Mouse (Mus musculus) heart, adult 2 months (tissue): Measurements from ENCODE around the gene Got2.

Experiments used
- CTCF ChIP-seq: fragments of 200-600 bp; IDR thresholded peaks from 2 replicates; pipeline ENCODE4 v1.8.1; 2022; ENCODE audit warnings: antibody characterized with exemption, mild to moderate bottlenecking, moderate library complexity
- EP300 ChIP-seq: fragments of 200-500 bp; IDR thresholded peaks from 2 replicates; pipeline ENCODE4 v1.6.1; 2011; ENCODE audit warnings: low read depth, low read length, control low read depth; ENCODE audit not compliant: insufficient read depth

DNA sequence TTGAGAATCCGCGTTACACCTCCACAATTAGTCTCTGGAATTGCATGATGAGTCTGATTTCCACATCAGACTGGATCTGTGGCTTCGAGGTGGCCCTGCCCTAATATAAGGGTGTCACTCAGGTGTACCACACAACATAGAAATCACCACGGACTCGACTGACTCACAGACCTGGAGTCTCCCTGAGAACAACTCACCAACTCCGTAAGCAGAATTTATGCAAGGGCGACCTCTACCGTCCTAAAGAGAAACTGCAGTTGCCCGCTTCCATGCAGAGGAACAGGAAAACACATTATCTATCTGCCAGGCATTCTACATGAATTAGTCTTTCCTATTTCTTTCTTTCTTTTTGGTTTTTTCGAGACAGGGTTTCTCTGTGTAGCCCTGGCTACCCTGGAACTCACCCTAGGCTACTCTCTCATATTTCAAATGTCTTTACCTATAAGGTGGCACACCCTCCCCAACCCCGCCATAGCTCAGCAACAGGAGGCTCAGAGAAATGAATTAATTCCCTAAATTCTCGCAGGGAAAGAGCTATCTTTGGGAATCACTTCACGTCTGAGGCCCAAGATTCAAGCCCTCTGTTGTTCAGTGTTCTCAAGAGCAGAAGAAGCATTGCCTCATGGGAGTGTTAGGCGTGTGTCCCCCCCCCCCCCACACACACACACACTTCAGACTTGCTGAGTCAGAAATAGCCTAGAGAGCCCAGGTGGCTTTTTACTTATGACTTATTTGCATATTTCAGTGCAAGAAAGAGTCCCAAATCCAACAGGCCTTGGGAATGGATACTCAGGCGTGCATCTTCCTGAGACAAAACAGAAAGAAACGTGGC, 55.5 kb downstream of the Got2 start:
- TF ChIP-seq EP300 (peak; percentile 81), CTCF (no peak; the same call in 1 of the 2 replicates)
